Mouse (Mus musculus) thymus, postnatal 4 days (tissue): ENCODE measurements around the gene Slc6a9.

ENCODE experiments used
- DNase-seq: peaks from one replicate; pipeline ENCODE4 v3.0.0; 2021

Slc6a9 gene

GRCm38 (mm10) chr4:117841566-117841965 is 7.3 kb downstream of the Slc6a9 start:
- no peak for DNase-seq

GRCm38 (mm10) chr4:117843101-117843500 is 8.8 kb downstream of the Slc6a9 start:
- DNase-seq, result no peak

DNA sequence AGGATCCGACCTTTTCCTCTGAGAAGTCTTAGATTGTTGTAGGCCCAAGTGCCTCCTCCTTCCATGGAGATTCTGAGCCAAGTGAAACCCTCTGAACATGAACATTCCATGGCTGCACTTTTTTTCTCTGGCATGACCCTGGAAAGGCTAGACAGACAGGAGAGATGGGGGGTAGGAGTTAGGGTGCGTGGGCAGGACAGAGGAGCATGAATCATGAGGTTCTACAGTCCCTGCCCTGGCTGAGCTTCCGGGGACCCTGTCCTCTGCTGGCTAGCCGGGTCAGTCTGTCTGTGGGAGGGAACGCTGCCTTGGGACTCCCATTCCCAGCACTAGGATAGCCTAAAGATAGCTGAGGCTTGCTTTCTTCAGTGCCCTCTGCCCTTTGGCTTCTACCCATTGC is 10.2 kb downstream of the Slc6a9 start:
- no peak for DNase-seq

DNA sequence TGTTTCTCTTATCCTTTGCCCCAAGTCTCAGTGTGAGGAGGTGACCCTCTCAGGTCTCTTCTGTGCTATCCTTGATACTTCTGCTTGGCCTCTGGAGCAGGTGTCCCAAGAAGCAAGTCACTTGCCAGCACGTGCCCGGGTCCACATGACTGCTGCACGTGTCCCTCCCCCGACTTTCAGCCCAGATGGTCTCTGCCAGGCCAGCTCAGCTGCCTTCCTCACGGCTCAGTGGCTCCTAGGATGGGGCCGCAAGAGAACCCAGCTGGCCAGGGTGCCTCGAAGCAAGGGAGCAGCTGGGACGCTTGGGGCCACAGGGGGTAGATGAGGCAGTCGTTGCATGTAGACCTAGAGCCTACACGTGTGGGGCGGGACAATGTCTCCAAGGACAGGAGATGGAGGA is 11.0 kb downstream of the Slc6a9 start:
- DNase-seq, result no peak

GRCm38 (mm10) chr4:117846261-117846660 is 12.0 kb downstream of the Slc6a9 start:
- no peak for DNase-seq

DNA sequence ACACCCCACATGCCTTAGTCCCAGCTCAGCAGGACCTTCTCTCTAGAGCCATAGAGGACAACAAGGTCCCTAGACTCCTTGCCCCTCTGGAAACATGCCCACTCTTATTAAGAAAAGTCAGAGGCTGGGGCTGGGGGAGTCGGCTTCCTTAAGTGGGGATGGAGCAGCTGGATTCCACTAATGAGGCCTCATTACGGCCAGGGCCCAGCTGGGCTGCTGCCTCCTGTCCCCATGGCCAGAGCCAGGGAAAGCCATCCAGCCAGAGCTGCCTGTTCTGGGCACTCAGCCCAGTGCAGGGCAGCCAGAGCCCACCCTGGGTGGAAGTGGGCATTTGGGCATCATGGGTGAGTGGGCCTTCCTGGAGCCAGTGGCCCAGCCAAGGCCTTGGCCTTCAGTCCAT is 12.7 kb downstream of the Slc6a9 start:
- DNase-seq, result no peak

- no peak for DNase-seq
These were observed 14.8 kb downstream of the Slc6a9 start for GRCm38 (mm10) chr4:117849063-117849462.

GRCm38 (mm10) chr4:117849506-117849905 is 15.2 kb downstream of the Slc6a9 start:
- DNase-seq, result no peak

DNA sequence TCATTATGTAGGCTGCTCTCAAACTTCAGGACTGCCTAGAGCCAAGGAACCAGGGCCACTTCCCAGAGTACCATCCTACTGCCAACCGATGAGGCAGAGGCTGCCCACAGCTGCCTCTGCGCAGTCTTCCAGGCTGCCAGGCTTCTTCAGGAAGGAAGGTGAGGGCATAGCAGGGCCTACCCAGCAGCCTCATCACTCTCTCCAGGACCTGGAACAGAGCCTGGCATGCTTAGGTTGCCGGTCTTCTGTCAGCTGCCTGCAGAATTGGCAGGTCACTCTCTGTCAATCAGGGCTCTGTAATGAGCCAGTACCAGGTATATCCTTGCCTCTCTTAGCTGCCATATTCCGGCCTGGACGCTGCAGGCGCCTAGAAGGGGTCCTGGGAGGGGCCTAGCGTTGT is 15.9 kb downstream of the Slc6a9 start:
- DNase-seq, result no peak

- no peak for DNase-seq
These were observed 16.6 kb downstream of the Slc6a9 start for GRCm38 (mm10) chr4:117850871-117851270.

GRCm38 (mm10) chr4:117852152-117852868 is 18.0 kb downstream of the Slc6a9 start:
- no peak for DNase-seq

DNA sequence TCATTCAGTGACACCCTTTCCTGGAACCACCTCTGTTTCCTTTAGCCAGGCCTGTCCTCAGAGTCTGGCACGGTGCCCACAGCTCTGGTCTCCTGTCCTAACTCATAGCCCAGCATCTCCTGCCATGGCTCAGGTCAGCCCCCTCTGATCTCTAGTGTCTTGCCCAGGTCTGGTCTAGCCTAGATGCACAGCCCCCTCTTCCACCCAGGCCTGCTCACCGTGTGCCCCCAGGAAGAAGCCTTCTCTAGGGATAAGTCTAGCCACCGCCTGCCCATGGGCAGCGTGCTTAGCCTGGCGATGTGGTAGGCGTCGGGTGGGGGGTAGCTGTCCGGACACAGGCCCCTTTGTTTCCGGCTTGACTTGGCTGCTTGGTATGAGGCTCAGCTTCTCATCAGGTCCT is 20.8 kb downstream of the Slc6a9 start:
- no peak for DNase-seq

- peak; percentile 86 for DNase-seq
These were observed 24.5 kb downstream of the Slc6a9 start for GRCm38 (mm10) chr4:117858794-117859193.

DNA sequence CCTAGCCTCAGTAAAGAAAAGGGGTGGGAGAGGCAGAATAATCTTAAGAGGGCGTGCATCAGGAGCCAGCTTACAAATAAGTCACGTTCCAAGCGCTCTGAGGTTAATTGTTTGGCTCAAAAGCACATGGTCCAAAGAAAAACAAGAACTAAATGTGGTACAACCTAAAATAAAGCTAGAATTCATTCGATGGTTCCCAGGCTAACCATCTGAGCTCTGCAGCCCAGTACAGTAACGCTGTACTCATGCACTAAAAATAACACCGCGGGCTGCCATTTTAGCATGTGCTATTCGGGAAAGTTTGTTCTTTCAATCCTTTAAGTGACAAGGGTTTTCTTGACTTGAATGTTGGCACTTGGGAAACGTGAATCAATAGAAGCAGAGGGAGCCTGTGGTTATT is 26.3 kb downstream of the Slc6a9 start:
- DNase-seq, result no peak

DNA sequence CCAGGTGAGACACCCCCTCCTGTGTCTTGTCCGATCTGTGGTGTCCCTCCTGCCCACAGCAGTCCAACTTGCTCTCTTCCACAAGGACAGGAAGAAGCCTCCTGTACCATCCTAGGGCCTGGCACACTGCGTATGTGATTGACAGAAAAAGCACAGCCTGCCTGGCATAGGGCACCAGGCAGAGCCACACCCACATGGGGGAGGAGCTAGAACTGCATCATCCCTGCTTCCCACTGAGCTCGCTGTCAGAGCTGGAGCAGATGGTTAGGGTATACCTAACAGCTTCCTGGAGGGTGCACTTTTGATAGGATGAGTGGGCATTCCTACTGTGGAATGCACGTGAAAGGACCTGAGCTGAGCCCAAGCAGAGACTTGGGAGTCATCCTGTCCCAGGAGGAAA is 28.5 kb downstream of the Slc6a9 start:
- peak; percentile 53 for DNase-seq

DNA sequence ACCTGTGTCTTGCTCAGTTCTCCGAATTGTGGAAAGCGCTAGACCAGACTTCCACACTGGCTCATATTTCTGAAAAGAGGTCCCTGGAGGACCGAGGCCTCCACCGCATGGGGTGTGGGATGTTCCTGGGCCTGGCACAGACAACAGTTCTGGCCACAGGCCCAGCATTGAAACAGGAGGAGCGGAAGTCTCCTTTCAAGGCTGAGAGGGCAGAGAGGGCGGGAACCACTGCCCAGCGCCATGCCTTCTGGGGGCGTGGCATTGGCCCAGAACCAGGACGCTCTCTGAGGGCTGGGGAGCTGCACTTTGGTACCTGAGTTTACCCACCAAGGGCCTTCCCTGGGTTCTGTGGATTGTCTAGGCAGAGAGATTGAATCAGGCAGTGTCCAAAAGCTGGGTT is 31.8 kb downstream of the Slc6a9 start:
- DNase-seq, result no peak

DNA sequence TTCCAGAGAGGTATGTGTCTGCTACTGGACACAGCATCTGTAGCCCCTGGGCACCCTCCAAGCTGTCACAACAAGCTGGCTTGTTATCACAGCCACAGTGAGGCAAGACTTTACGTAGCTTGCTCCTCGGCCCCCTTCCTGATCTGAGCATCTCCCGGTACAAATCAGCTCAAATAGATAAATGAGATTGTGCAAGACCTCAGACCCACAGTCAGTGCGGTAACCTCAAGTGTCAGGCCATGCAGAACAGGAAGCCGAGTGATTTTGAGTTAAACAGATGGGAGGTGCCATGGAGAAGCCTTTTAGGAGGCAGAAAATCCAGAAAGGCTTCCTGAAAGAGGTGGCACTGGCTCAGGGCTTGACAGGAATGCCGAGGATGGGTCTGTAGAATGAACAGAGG is 32.7 kb downstream of the Slc6a9 start:
- no peak for DNase-seq

DNA sequence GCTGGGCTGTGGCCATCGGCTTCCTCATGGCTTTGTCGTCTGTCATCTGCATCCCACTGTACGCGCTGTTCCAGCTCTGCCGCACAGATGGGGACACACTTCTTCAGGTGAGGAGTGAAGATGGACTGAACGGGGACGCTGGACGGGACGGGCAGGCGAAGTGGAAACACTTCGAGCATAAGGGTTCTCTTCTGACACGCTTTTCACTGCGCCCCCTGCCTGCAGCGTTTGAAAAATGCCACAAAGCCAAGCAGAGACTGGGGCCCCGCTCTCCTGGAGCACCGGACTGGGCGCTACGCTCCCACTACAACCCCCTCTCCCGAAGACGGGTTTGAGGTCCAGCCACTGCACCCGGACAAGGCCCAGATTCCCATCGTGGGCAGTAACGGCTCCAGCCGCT is 33.5 kb downstream of the Slc6a9 start:
- peak; percentile 81 for DNase-seq

DNA sequence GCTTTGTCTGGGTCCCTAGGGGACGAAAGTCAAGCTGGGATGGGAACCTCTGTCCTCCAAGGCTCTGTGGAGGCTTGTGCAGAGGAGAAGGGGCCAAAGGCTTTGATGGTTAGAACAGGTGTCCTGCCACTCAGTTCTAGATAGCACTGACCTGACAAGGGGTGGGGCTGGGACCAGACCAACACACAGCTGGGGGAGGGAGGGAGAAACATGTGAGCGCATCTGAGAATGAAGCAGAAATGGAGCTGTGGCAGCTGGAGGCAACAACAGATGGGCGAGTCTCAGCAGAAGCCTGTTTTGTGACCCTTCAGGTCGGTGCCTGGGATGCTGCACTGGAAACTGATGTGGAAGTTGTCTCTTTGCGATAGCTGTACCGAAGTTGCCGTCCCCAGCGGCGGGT is 35.0 kb downstream of the Slc6a9 start:
- no peak for DNase-seq

GRCm38 (mm10) chr4:117870437-117870836 is 36.1 kb downstream of the Slc6a9 start:
- DNase-seq, result no peak

DNA sequence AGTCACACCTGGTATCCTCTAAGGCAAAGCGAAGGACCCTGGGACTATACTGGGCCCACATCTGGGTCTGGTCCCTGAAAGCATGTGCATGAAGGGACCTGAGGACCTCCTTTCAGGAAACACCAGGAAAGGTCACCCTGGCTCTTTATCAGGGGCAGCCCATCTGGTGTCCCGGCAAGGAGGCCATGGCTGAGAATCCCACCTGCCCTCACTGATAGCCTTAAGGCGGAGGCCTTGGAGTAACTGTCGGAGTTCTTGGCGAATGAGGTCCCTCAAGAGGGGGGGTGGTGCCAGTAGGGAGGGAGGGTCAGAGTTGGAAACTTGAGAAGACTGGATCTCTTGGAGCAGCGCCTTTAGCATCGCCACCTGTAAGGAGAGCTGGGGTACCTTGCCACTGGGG is 37.5 kb downstream of the Slc6a9 start:
- no peak for DNase-seq

DNA sequence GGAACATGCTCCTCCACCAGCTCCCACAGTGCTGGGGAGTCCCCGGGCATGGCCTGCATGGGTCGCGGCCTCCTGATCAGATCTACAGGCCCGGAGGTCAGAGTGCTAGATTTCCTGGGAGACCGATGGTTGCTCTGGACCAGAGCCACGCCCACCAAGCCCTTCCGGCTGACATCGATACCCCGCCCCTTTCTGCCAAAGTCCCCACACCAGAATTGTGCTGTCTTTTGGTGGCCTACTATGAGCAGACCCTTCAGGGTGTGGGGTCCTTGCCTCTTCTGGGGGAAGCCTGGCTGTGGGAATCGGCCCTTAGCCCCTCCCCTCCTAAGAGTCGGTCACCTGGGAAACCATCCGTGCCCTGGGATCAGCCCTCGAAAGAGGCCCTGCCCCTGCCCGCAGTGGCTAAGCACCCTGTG is 38.2 kb downstream of the Slc6a9 start, which contains the start of gene Ccdc24:
Gene Ccdc24, minus strand, starts transcription at position 87 of the 416 bp plus-strand sequence.
- no peak for DNase-seq

GRCm38 (mm10) chr4:117873615-117874014 is 39.3 kb downstream of the Slc6a9 start:
- DNase-seq, result no peak

DNA sequence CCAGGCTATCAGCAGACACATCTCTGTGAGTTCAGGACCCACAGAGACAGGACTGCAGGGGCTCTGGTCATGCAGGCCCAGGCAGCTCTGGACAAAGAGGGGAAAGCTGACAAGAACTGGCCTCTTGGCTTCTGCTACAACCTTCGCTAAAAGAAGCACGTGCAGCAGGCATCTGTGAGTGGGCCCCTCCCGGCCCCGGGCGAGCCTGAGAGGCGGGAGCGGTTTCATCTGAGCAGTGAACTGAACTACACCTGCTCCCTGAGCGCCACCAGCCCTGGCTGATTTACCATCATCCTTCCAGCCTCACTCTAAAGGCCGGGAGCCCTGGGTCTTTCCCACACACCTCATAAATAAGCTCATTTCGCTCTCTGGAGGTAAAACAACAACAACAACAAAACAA is 44.0 kb downstream of the Slc6a9 start:
- DNase-seq, result peak; percentile 82

GRCm38 (mm10) chr4:117878703-117879102 is 44.4 kb downstream of the Slc6a9 start:
- DNase-seq, result no peak
